Mouse (Mus musculus) G1E (cell line): ENCODE measurements around the gene Ptpn14.

Experiments used
- CTCF ChIP-seq: IDR thresholded peaks from 2 replicates; pipeline ENCODE4 v1.5.1; 2012; ENCODE audit warnings: low read depth, low read length, inconsistent platforms, mixed read lengths
- TAL1 ChIP-seq: conservative IDR thresholded peaks from 2 replicates; pipeline ENCODE4 v1.6.1; 2012; ENCODE audit warnings: low read depth, low read length, inconsistent platforms, mixed read lengths

- no peak for TF ChIP-seq CTCF
- no peak for TF ChIP-seq TAL1
Observed at GRCm38 (mm10) chr1:189917126-189917500, 189.0 kb downstream of the Ptpn14 start.
